Mouse (Mus musculus): Measurements from ENCODE around the gene Ost4. TPM values are rescaled to one million over a fixed set of nuclear protein-coding genes. Genes with fewer than 3 reads are reported as not detected.

Gene Ost4
- polyA plus RNA-seq, 1 experiment, result 262 TPM

DNA sequence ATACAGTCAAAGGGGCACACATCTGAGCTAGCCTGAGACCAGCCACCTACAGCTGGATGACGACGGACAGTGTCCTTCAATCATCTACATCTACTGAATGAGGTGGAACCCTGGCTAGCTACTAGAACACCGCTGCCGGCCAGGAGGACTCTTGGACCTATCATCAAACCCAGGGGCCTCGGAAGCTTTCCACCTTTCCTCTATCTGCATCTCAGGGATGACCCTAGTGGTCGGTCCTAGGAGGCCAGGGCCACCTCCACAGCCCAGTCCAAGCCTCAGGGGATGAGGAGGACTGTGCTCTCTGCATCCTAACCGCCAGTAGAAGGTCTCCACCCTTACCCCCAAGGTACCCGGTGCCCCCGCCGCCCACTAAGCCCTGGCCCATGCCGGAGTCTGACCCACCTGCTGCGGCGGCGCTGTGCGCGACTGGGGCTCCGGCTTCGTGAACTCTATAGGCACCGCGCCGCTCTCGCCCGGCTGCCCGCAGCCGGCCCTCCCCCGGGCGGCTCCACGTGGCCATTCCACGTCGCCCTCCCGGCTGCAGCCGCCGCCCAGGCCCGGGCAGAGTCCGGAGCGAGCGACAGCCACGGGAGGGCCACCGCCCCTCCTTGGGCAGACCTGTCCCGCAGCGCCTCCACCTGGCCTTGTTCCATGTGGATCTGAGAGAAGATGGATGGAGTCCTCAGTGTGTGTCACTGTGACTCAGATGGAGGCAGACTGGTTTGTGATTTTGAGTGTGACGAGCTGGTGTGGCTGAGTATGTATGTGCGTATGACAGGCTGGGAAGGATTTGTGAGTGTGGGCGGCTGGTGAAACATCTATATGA lies 37.6 kb upstream of the Ost4 start, which contains the start of gene Cgref1:
Gene Cgref1, minus strand, starts transcription at position 636 of the 826 bp plus-strand sequence.
- H3K4me3 ChIP-seq, result peak within 1 kb of the TSS; percentile 17
- TF ChIP-seq E2F4 (IDR thresholded peaks at IDR 0.05; ENCODE audit: insufficient read depth), result no peak
- TF ChIP-seq MYOD1 (IDR thresholded peaks at IDR 0.05; ENCODE audit: control insufficient read depth in 1 of 3, insufficient read length in 2 of 3, low read depth in 2 of 3), result peak in 2 of 3 experiments; percentile 10 to 36
- no peak for TF ChIP-seq USF1 (IDR thresholded peaks at IDR 0.05; ENCODE audit: low read depth)
- TF ChIP-seq CEBPB (IDR thresholded peaks at IDR 0.05; ENCODE audit: insufficient read depth, poor library complexity, severe bottlenecking), result no peak
- no peak for TF ChIP-seq MAX (IDR thresholded peaks at IDR 0.05; ENCODE audit: low read depth)
- TF ChIP-seq POLR2A (IDR thresholded peaks at IDR 0.05; ENCODE audit: insufficient read length, low read depth), result peak; percentile 30
- no peak for TF ChIP-seq TCF3 (IDR thresholded peaks at IDR 0.05; ENCODE audit: insufficient read length, low read depth)
- TF ChIP-seq MYOG (IDR thresholded peaks at IDR 0.05; ENCODE audit: control insufficient read depth in 1 of 3, insufficient read depth in 1 of 3, insufficient read length in 2 of 3, low read depth in 2 of 3), result peak in 1 of 3 experiments; percentile 52
- no peaks in the 10 kb centered on the region for H3K27me3 ChIP-seq (ENCODE audit: control insufficient read depth, insufficient read depth, insufficient read length)
- H3ac ChIP-seq (ENCODE audit: control insufficient read depth, insufficient read length), result no peak within 1 kb of the TSS
- peak within 1 kb of the TSS; percentile 66 for H3K4me2 ChIP-seq (ENCODE audit: low read depth)
- H3K79me2 ChIP-seq (ENCODE audit: control insufficient read depth, insufficient read depth), result no peaks in the 10 kb centered on the region
- no peaks in the 10 kb centered on the region for H3K36me3 ChIP-seq (ENCODE audit: control insufficient read depth, insufficient read depth)

- peak overlapping the region; percentile 17 for H3K4me3 ChIP-seq
- H3K79me2 ChIP-seq (ENCODE audit: control insufficient read depth, insufficient read depth), result no peaks in the 10 kb centered on the region
- TF ChIP-seq MAX (IDR thresholded peaks at IDR 0.05; ENCODE audit: low read depth) (no peak), MYOG (IDR thresholded peaks at IDR 0.05; ENCODE audit: control insufficient read depth in 1 of 3, insufficient read depth in 1 of 3, insufficient read length in 2 of 3, low read depth in 2 of 3) (no peak), MYOD1 (IDR thresholded peaks at IDR 0.05; ENCODE audit: control insufficient read depth in 1 of 3, insufficient read length in 2 of 3, low read depth in 2 of 3) (no peak), POLR2AphosphoS2 (IDR thresholded peaks at IDR 0.05; ENCODE audit: insufficient read length, low read depth) (no peak), USF1 (IDR thresholded peaks at IDR 0.05; ENCODE audit: low read depth) (no peak), TCF3 (IDR thresholded peaks at IDR 0.05; ENCODE audit: insufficient read length, low read depth) (no peak), E2F4 (IDR thresholded peaks at IDR 0.05; ENCODE audit: insufficient read depth) (no peak), CEBPB (IDR thresholded peaks at IDR 0.05; ENCODE audit: insufficient read depth, poor library complexity, severe bottlenecking) (no peak), POLR2A (IDR thresholded peaks at IDR 0.05; ENCODE audit: insufficient read length, low read depth) (no peak), TCF12 (IDR thresholded peaks at IDR 0.05; ENCODE audit: insufficient read depth, poor library complexity, severe bottlenecking) (no peak), SRF (IDR thresholded peaks at IDR 0.05; ENCODE audit: control insufficient read depth, insufficient read length, low read depth) (no peak), REST (IDR thresholded peaks at IDR 0.05; ENCODE audit: insufficient read depth, insufficient read length) (no peak)
- H3K27me3 ChIP-seq (ENCODE audit: control insufficient read depth, insufficient read depth, insufficient read length), result no peaks in the 10 kb centered on the region
- H3ac ChIP-seq (ENCODE audit: control insufficient read depth, insufficient read length), result no peak overlapping the region
- H3K4me2 ChIP-seq (ENCODE audit: low read depth), result peak overlapping the region; percentile 66
- no peaks in the 10 kb centered on the region for H3K36me3 ChIP-seq (ENCODE audit: control insufficient read depth, insufficient read depth)
These were observed 36.8 kb upstream of the Ost4 start for GRCm38 (mm10) chr5:30944344-30944743.

GRCm38 (mm10) chr5:30943004-30943403 lies 35.4 kb upstream of the Ost4 start:
- Histone ChIP-seq H3K4me2 (ENCODE audit: low read depth) (no peak overlapping the region), H3K36me3 (ENCODE audit: control insufficient read depth, insufficient read depth) (no peaks in the 10 kb centered on the region), H3ac (ENCODE audit: control insufficient read depth, insufficient read length) (no peak overlapping the region), H3K27me3 (ENCODE audit: control insufficient read depth, insufficient read depth, insufficient read length) (no peaks in the 10 kb centered on the region), H3K4me3 (no peak overlapping the region), H3K79me2 (ENCODE audit: control insufficient read depth, insufficient read depth) (no peaks in the 10 kb centered on the region)
- TF ChIP-seq TCF3 (IDR thresholded peaks at IDR 0.05; ENCODE audit: insufficient read length, low read depth) (no peak), MYOD1 (IDR thresholded peaks at IDR 0.05; ENCODE audit: control insufficient read depth in 1 of 3, insufficient read length in 2 of 3, low read depth in 2 of 3) (no peak)

DNA sequence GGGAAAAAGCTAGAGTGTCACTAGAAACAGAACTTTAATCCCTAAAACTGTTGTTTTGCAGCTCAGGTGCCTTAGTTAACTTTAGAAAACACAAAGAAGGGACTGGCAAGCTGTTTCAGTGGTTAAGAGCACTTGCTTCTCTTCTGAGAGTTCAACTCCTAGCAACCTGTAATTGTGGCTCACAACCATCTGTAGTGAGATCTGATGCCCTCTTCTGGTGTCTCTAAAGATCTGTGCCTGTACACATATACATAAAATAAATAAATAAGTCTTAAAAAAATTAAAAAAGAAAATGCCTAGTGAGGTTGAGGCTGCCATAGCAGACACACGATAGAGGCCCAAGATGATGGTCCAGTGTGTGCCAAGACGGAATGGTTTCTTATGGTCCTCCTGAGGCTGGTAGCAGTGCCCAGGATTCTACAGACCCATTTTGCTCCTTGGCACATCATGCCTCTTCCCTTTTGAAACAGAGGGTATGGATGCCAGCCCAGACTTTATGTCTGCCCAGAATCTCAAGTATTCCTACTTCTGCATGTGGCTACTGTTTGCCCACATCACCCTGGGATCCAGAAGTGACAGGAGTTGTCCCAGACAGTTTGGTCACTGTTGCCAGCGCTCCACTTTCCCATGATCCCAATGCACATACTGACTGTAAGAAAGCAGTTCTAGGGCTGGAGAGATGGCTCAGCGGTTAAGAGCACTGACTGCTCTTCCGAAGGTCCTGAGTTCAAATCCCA lies 27.3 kb upstream of the Ost4 start:
- no peak overlapping the region for H3ac ChIP-seq (ENCODE audit: control insufficient read depth, insufficient read length)
- H3K79me2 ChIP-seq (ENCODE audit: control insufficient read depth, insufficient read depth), result no peaks in the 10 kb centered on the region
- no peak overlapping the region for H3K4me3 ChIP-seq
- TF ChIP-seq E2F4 (IDR thresholded peaks at IDR 0.05; ENCODE audit: insufficient read depth) (no peak), TCF12 (IDR thresholded peaks at IDR 0.05; ENCODE audit: insufficient read depth, poor library complexity, severe bottlenecking) (no peak), USF1 (IDR thresholded peaks at IDR 0.05; ENCODE audit: low read depth) (no peak), CEBPB (IDR thresholded peaks at IDR 0.05; ENCODE audit: insufficient read depth, poor library complexity, severe bottlenecking) (no peak), MYOG (IDR thresholded peaks at IDR 0.05; ENCODE audit: control insufficient read depth in 1 of 3, insufficient read depth in 1 of 3, insufficient read length in 2 of 3, low read depth in 2 of 3) (no peak), SRF (IDR thresholded peaks at IDR 0.05; ENCODE audit: control insufficient read depth, insufficient read length, low read depth) (no peak)
- H3K36me3 ChIP-seq (ENCODE audit: control insufficient read depth, insufficient read depth), result no peaks in the 10 kb centered on the region
- no peak overlapping the region for H3K4me2 ChIP-seq (ENCODE audit: low read depth)
- no peaks in the 10 kb centered on the region for H3K27me3 ChIP-seq (ENCODE audit: control insufficient read depth, insufficient read depth, insufficient read length)

GRCm38 (mm10) chr5:30933705-30934104 lies 26.1 kb upstream of the Ost4 start:
- H3K4me3 ChIP-seq, result no peak overlapping the region
- no peak overlapping the region for H3K4me2 ChIP-seq (ENCODE audit: low read depth)
- TF ChIP-seq USF1 (IDR thresholded peaks at IDR 0.05; ENCODE audit: low read depth), result no peak
- TF ChIP-seq CEBPB (IDR thresholded peaks at IDR 0.05; ENCODE audit: insufficient read depth, poor library complexity, severe bottlenecking), result no peak
- TF ChIP-seq SRF (IDR thresholded peaks at IDR 0.05; ENCODE audit: control insufficient read depth, insufficient read length, low read depth), result no peak
- no peak for TF ChIP-seq REST (IDR thresholded peaks at IDR 0.05; ENCODE audit: insufficient read depth, insufficient read length)
- no peak for TF ChIP-seq POLR2A (IDR thresholded peaks at IDR 0.05; ENCODE audit: insufficient read length, low read depth)
- no peak for TF ChIP-seq TCF12 (IDR thresholded peaks at IDR 0.05; ENCODE audit: insufficient read depth, poor library complexity, severe bottlenecking)
- TF ChIP-seq MYOG (IDR thresholded peaks at IDR 0.05; ENCODE audit: control insufficient read depth in 1 of 3, insufficient read depth in 1 of 3, insufficient read length in 2 of 3, low read depth in 2 of 3), result no peak
- no peak for TF ChIP-seq MAX (IDR thresholded peaks at IDR 0.05; ENCODE audit: low read depth)
- TF ChIP-seq TCF3 (IDR thresholded peaks at IDR 0.05; ENCODE audit: insufficient read length, low read depth), result no peak
- TF ChIP-seq E2F4 (IDR thresholded peaks at IDR 0.05; ENCODE audit: insufficient read depth), result no peak
- no peak for TF ChIP-seq MYOD1 (IDR thresholded peaks at IDR 0.05; ENCODE audit: control insufficient read depth in 1 of 3, insufficient read length in 2 of 3, low read depth in 2 of 3)
- TF ChIP-seq POLR2AphosphoS2 (IDR thresholded peaks at IDR 0.05; ENCODE audit: insufficient read length, low read depth), result no peak
- H3K79me2 ChIP-seq (ENCODE audit: control insufficient read depth, insufficient read depth), result no peaks in the 10 kb centered on the region
- H3K36me3 ChIP-seq (ENCODE audit: control insufficient read depth, insufficient read depth), result no peaks in the 10 kb centered on the region
- H3K27me3 ChIP-seq (ENCODE audit: control insufficient read depth, insufficient read depth, insufficient read length), result no peaks in the 10 kb centered on the region
- H3ac ChIP-seq (ENCODE audit: control insufficient read depth, insufficient read length), result no peak overlapping the region

All from myocyte (in vitro differentiated cells).